Mouse (Mus musculus): ENCODE data around the gene 4930435E12Rik. TPM values are rescaled to one million over a fixed set of nuclear protein-coding genes. Genes with fewer than 3 reads are reported as not detected.
A peak's percentile ranks its signal among the peaks of the same experiment; 100 is the strongest.

4930435E12Rik gene
- total RNA-seq, 2 experiments from 2014 or later, result not detected

GRCm38 (mm10) chr16:38772906-38773496 is 55.5 kb downstream of the 4930435E12Rik start:
- no peak for DNase-seq
- intact Hi-C loops (cut with DNase I), result no loop called here

GRCm38 (mm10) chr16:38771145-38771544 is 57.4 kb downstream of the 4930435E12Rik start:
- DNase-seq, result no peak
- intact Hi-C loops (cut with DNase I), result no loop called here

GRCm38 (mm10) chr16:38769529-38769928 is 59.0 kb downstream of the 4930435E12Rik start:
- intact Hi-C loops (cut with DNase I), result no loop called here

GRCm38 (mm10) chr16:38768386-38768785 is 60.2 kb downstream of the 4930435E12Rik start:
- no peak for DNase-seq
- intact Hi-C loops (cut with DNase I), result no loop called here

More at GRCm38 (mm10) chr16:38769529-38769928, 59.0 kb downstream of the 4930435E12Rik start:
- DNase-seq, result no peak

GRCm38 (mm10) chr16:38767761-38768160 is 60.8 kb downstream of the 4930435E12Rik start:
- intact Hi-C loops (cut with DNase I), result no loop called here
- no peak for DNase-seq

- no peak for DNase-seq
- intact Hi-C loops (cut with DNase I), result no loop called here
Observed at GRCm38 (mm10) chr16:38766671-38767070, 61.9 kb downstream of the 4930435E12Rik start.

GRCm38 (mm10) chr16:38763508-38763907 is 65.0 kb downstream of the 4930435E12Rik start:
- peak in 1 of 2 experiments; percentile 9 for DNase-seq
- intact Hi-C loops (cut with DNase I), result no loop called here

GRCm38 (mm10) chr16:38762401-38762800 is 66.1 kb downstream of the 4930435E12Rik start:
- intact Hi-C loops (cut with DNase I), result no loop called here

More at GRCm38 (mm10) chr16:38762401-38762800, 66.1 kb downstream of the 4930435E12Rik start:
- DNase-seq, result no peak

Other genes with a start within 250 kb of the 4930435E12Rik start
- gene Arhgap31, start 115.5 kb downstream of the 4930435E12Rik start, total RNA-seq (2021), result 10 to 100 TPM; 58.3 to 65.7 TPM
- gene B4galt4, start 86.5 kb downstream of the 4930435E12Rik start, total RNA-seq (2021), result 10 to 100 TPM; 10.1 to 13.0 TPM
- gene Upk1b, start 28.4 kb downstream of the 4930435E12Rik start, total RNA-seq (2021), result 1 to 10 TPM; 6.2 to 7.9 TPM
- under 1 TPM; 0.42 to 0.57 TPM for gene Igsf11, start 63.9 kb upstream of the 4930435E12Rik start, total RNA-seq (2021)